Mouse (Mus musculus) G1E (cell line): ENCODE measurements around the gene Apc2.

Experiments used
- CTCF ChIP-seq: IDR thresholded peaks from 2 replicates; pipeline ENCODE4 v1.5.1; 2012; ENCODE audit warnings: low read depth, low read length, inconsistent platforms, mixed read lengths
- GATA1 ChIP-seq: IDR thresholded peaks from 2 replicates; pipeline ENCODE4 v1.6.1; 2012; ENCODE audit warnings: borderline replicate concordance, low read length, inconsistent platforms, mixed read lengths

GRCm38 (mm10) chr10:80252011-80252410 lies 43.8 kb upstream of the Apc2 start:
- TF ChIP-seq GATA1: no peak
- no peak for TF ChIP-seq CTCF
